Mouse (Mus musculus) 3T3-L1 (cell line): Measurements from ENCODE around the gene Rora.

Experiments used
- DNase-seq: peaks from one replicate; pipeline ENCODE4 v3.0.0-alpha.2; 2015; ENCODE audit warnings: low read depth, low spot score

The Rora gene

DNA sequence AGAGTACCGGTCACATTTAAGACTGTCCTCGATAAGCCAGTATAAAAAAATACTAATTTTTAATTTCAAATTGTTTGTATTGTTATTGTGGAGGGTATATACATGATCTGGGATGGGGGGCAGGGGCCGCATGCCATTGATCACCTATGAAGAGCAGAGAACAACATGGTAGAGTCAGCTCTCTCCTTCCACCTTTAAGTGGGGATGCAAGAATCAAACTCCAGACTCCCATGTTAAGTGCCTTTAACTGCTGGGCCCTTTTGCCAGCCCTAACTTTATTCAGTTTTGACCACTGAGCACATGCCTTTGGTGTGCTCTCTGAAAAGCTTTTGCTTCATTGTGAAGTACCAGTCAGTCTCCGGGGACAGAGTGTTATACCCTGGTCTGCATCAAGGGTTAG, 650.4 kb downstream of the Rora start:
- DNase-seq = no peak

DNA sequence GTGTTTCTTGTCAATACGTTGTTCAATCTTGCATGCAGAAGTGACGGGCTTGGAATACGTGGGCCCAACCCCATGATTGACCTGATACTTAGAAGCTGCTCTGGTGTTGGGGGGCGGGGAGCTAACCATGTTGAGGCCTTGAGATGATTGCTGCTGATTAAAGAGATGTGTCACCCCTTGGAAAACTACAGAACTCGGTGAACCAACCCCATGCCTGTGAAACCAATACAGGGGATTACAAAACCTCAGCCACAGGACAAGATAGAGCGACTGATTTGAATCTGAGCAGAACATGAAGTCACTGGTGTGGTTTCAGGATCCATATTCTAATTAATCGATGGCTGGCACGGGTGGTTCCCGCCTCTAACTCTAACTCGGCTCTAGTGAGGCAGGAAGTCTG, 650.9 kb downstream of the Rora start:
- no peak for DNase-seq

DNA sequence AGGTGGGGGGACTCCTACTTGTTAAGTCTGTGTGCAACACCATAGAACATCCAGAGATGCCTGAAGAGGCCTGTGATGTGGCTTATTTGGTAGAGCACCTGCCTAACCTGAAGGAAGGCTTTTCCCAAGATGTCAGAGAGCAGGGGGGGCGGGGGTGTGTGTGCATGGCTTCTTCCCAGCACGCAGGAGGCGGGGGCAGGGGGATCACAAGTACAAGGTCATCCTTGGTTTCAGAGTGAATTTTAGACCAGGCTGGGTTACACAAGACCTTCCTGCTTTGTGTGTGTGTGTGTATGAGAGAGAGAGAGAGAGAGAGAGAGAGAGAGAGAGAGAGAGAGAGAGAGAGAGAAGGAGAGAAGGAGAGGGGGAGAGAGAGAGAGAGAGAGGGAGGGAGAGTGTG, 651.4 kb downstream of the Rora start:
- DNase-seq = no peak

GRCm38 (mm10) chr9:69306734-69307528, 653.3 kb downstream of the Rora start:
- no peak for DNase-seq

- peak; percentile 54 for DNase-seq
Observed at GRCm38 (mm10) chr9:69307974-69308373, 654.4 kb downstream of the Rora start.

GRCm38 (mm10) chr9:69310524-69310923, 656.9 kb downstream of the Rora start:
- no peak for DNase-seq

DNA sequence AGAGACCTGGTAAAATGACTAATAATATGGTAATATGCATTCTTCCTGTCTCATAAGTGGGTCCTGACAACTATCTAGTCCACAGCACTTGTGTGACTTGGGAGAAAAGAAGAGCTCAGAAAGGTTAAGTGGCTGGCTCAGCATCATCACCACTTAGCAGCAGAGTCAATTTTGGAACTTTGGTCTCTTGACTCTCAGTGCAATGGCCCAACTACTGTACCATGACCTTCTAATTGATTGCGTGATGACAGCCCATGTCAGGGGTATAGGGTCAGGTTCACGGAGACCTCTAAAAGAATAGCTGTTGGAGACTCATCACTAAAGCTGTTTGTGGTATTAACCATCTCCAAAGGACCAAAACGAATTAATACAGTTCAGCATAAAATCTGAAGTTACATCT, 659.7 kb downstream of the Rora start:
- no peak for DNase-seq

DNA sequence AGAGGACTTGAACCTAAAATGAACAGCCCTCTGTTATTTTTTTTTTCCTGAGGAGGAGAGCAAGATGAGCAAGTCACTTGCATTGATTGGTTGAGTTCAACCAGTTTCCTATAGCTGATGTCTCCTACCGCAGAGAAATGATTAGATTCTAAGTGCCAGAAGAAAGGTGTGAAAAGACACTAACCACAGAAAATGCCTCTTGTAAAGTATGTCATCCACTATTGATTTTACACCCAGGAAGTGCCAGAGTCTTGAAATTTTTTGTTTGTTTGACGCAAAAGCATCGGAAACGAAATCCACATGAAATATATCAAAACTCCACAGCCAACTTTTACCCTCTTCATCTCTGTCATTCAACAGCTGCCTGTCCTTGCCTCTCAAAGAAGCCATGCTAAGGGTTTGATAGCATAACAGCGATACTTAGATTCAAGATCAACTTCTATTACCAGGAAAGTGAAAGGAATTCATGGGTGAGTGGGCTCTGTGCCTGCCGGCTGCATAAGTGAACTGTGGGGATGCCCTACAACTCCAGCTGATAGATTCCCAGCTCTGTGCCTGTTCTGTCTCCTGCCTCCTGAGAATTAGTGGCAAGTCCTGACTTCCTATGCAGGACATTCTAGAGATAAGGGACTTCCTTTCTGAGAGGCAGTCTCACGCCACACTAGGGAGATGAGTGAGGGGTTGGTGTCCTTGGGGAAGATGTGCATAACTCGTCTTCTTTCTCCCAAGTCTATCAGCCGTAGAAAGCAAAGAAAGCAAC, 661.0 kb downstream of the Rora start:
- DNase-seq = no peak

DNA sequence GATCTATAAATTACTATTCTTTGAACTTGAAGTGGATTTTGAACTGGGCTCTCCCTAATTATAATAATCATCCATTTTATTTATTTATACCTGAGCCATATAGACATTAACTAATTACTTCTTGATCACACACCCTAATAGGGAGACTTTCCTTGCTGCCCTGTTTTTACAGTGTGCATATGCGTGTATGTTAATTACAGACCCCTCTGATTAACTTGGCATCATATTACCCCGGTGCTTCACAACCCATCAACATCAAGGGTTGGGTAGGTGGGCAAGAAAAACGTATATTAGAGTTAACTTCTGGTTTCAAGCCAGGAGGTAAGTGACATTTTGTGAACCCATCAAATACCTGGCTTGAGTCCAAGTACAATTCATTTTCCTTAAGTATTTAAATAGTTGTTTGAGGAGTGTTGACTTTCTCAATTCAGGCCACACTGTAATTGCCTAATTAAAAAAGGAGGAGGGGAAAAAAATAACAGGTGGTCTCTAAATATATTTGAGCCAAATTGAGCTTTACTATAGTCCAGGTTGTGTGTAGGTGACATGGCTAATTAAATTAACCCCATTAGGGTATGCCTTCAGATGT, 664.0 kb downstream of the Rora start:
- DNase-seq = no peak

DNA sequence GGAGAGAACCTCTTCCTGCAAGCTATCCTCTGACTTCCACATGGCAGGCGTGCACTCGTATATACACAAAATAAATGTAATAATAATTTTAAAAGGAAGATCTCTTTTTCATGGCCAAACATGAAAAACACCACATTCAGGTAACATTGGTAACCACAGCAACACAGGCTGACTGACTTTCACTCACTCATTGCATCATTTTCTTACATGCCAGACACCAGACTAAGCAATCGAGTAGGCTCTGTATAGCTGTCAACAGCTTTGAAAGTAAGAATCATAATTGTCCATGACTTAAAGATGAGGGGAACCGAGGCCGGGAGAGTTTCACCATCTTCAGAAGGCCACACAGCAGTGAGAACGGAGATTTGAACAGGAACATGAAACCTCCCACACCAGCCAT, 665.8 kb downstream of the Rora start:
- DNase-seq = no peak

DNA sequence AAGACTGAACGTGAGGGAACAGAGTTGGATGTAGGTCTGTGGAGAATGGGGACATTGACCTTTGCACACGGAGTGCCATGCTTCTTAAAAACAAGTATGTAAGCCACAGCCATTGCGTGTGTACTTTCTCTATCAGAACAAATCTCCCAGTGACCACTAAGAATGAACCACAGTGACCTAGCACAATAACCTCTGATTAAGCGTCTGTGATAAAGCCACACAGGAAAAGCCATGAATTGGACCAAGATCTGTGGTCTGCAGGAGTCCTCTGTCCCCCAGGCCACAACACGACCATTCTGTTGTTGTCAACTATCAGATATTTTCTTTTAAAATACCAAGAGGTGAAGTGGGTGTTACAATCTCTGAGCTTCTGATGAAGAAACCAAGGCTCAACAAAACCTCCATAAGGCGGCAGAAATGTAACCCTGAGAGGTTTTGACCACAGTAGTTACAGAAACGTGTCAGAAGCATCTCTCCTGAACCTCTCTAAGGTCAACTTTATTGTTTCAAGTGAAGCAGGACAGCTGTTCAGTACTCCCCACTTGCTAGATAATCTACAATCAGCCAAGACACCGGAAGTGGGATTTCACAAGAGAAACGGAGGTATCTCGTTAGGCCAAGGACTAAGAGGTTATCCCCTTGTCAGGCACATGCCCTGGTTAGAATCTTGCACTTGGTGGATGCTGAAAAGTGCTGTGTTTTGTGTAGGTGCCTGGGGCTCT, 666.5 kb downstream of the Rora start:
- no peak for DNase-seq

DNA sequence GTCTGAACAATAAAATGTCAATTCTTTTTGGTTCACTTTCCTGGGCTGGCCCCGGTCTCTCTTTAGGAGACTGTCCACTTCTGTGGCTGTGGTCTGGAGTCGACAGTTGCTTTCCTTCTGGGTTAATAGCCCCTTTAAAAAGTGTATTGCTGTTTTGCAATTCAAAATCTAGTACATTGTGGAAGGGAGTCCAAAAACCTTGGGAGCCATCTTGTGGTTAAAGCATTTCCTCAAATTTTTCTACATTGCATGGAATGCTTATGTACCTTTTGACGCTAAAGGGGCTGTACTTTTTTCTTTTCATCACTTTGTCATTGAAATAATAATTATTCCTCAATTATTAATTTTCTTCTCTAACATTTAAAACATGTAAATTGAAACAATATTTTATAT, 667.0 kb downstream of the Rora start:
- DNase-seq = no peak

DNA sequence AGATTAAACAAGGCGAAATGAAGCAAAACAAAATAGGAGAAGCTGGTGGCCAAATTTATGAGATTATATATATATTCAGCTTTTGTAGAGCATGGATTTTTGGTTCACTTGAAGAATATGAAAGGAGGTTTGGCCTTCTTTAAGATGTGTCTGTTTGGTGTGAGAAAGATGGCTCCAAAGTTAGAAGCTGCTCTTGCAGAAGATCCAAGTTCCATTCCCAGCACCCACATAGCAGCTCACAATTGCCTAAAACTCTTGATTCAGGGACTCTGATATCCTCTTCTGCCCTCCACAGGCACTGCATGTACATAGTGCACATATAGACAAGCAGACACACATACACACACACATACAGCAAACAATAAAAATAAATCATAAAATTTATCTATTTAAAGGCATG, 668.4 kb downstream of the Rora start:
- no peak for DNase-seq

DNA sequence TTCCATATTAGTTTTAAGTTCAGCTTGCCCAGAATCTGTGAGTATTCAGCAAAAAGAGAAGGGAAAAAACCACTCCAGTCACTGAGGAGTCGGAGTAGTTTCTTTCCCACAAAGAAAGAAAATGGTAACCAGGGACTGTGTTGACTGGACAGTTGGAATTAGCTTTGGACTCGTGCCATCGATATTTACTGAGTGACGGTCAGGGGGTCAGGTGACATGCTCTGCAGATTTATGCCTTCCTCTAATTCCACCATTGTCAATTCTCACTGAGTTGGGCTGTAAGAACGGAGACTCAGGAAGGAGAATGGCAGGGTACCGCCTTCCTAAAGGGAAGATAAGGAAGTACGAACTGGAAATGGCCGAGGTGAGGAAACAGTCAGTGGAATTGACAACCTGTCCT, 670.2 kb downstream of the Rora start:
- DNase-seq = no peak

- DNase-seq = no peak
Observed at GRCm38 (mm10) chr9:69327077-69327476, 673.5 kb downstream of the Rora start.

- DNase-seq = no peak
Observed at GRCm38 (mm10) chr9:69327591-69327990, 674.0 kb downstream of the Rora start.

DNA sequence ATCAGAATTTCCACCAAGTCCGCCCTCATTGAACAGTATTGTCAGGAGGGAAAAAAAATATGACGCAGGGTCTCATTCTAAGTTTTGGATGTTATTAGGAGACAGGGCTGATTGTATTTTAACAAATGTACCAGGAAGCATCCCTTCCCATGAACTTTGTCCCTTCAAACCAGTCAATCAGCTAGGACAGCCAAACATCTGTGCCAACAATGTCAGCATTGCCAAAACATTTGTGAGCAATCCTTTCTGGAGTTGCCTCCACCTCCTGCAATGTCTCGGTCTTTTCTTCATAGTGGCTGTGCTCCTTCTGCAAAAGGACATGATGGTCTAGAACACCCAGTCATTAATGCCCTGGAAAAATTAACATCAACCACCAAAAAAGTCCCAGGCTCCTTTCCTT, 678.2 kb downstream of the Rora start:
- peak; percentile 14 for DNase-seq

- no peak for DNase-seq
Observed at GRCm38 (mm10) chr9:69332802-69333568, 679.4 kb downstream of the Rora start.

DNA sequence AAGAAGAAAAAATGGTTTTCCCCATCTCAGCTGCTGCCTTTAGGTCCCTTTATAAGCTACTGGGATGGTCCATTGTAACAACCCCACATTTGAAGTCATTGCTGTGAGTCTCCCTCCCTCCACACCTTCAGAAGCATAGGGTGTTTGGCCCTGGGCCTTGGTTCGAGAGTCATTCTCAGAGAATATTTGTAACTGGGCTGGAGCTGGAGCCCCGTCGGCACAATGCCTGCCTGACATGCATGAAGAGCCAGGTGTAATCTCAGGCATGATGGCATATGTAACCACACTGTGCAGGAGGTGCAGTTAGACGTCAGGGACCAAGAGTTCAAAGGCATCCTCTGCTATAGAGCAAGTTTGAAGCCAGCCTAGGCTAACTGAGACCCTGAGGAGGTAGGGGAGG, 680.1 kb downstream of the Rora start:
- no peak for DNase-seq

- DNase-seq = peak; percentile 51
Observed at GRCm38 (mm10) chr9:69334106-69334505, 680.5 kb downstream of the Rora start.

- no peak for DNase-seq
Observed at GRCm38 (mm10) chr9:69336063-69336462, 682.5 kb downstream of the Rora start.
